Mouse (Mus musculus) ZHBTc4 (cell line): ENCODE results near the gene Polr2e.

Experiments used
- DNase-seq: peaks from one replicate; pipeline ENCODE4 v3.0.0-alpha.2; 2011; ENCODE audit warnings: low read depth, low spot score

The Polr2e gene

GRCm38 (mm10) chr10:80017361-80017760, 22.2 kb downstream of the Polr2e start:
- DNase-seq, result no peak

- no peak for DNase-seq
These were observed 22.7 kb downstream of the Polr2e start for GRCm38 (mm10) chr10:80016931-80017330.

- DNase-seq, result no peak
These were observed 23.1 kb downstream of the Polr2e start, which contains the start of gene Arhgap45 for GRCm38 (mm10) chr10:80016511-80016910. TSS of gene Arhgap45 (plus strand) at chr10:80016653.

- DNase-seq, result no peak
These were observed 24.0 kb downstream of the Polr2e start for GRCm38 (mm10) chr10:80015583-80015982.

- DNase-seq, result peak; percentile 56
These were observed 24.9 kb downstream of the Polr2e start for GRCm38 (mm10) chr10:80014484-80015290.

- DNase-seq, result no peak
These were observed 26.0 kb downstream of the Polr2e start for GRCm38 (mm10) chr10:80013609-80014008.

GRCm38 (mm10) chr10:80011740-80012139, 27.9 kb downstream of the Polr2e start:
- no peak for DNase-seq

- no peak for DNase-seq
These were observed 35.3 kb downstream of the Polr2e start for GRCm38 (mm10) chr10:80004233-80004705.

GRCm38 (mm10) chr10:80003374-80004232, 36.0 kb downstream of the Polr2e start:
- DNase-seq, result peak; percentile 65

GRCm38 (mm10) chr10:80002829-80003228, 36.8 kb downstream of the Polr2e start:
- no peak for DNase-seq

GRCm38 (mm10) chr10:80001945-80002344, 37.6 kb downstream of the Polr2e start:
- DNase-seq, result no peak

GRCm38 (mm10) chr10:79997819-79998218, 41.8 kb downstream of the Polr2e start:
- DNase-seq, result no peak

- peak; percentile 89 for DNase-seq
These were observed 42.4 kb downstream of the Polr2e start for GRCm38 (mm10) chr10:79997034-79997760.

GRCm38 (mm10) chr10:79996272-79997033, 43.1 kb downstream of the Polr2e start, which contains the start of gene Abca7:
TSS of gene Abca7 (plus strand) at chr10:79996494.
- DNase-seq, result peak; percentile 98

GRCm38 (mm10) chr10:79995636-79996035, 44.0 kb downstream of the Polr2e start:
- no peak for DNase-seq

- DNase-seq, result no peak
These were observed 45.0 kb downstream of the Polr2e start for GRCm38 (mm10) chr10:79994397-79995115.

GRCm38 (mm10) chr10:79991548-79991947, 48.0 kb downstream of the Polr2e start:
- DNase-seq, result no peak

GRCm38 (mm10) chr10:79991099-79991498, 48.5 kb downstream of the Polr2e start:
- peak; percentile 78 for DNase-seq

- DNase-seq, result no peak
These were observed 49.7 kb downstream of the Polr2e start for GRCm38 (mm10) chr10:79989870-79990269.

GRCm38 (mm10) chr10:79989272-79989786, 50.3 kb downstream of the Polr2e start:
- no peak for DNase-seq
